Mouse (Mus musculus) adrenal gland (tissue): ENCODE results near the gene Cbx7.

Experiments used
- intact Hi-C: fragments of 180-260 bp; cut with DNase I; formaldehyde crosslinking; loops from one replicate; pipeline ENCODE4 v1.15.1; 2025
- long read RNA-seq, 2 experiments: library from polyadenylated mRNA; unstranded; transcript quantifications; one replicate each; pipeline ENCODE4 v2.0.0; 2020; ENCODE audit warnings: borderline replicate concordance in 1 of 2; ENCODE audit not compliant: insufficient replicate concordance in 1 of 2

Gene Cbx7
- long read RNA-seq, experiment 1, partial matches to known transcripts = 0 of 9 reads
- long read RNA-seq, experiment 1, other reads (novel, unspliced or antisense) = 7 of 9 reads
- long read RNA-seq, experiment 2 = 0 reads

- intact Hi-C loops = no loop called here
These were observed at the start of gene Cbx7 for GRCm38 (mm10) chr15:79970940-79971339. TSS of gene Cbx7 (minus strand) at chr15:79971119.

GRCm38 (mm10) chr15:80020516-80020915 is 49.6 kb upstream of the Cbx7 start:
- intact Hi-C loops = no loop called here

GRCm38 (mm10) chr15:80019625-80020024 is 48.7 kb upstream of the Cbx7 start:
- intact Hi-C loops = no loop called here

GRCm38 (mm10) chr15:80019220-80019619 is 48.3 kb upstream of the Cbx7 start:
- intact Hi-C loops = no loop called here

- intact Hi-C loops = no loop called here
These were observed 45.8 kb upstream of the Cbx7 start for GRCm38 (mm10) chr15:80016563-80017301.

GRCm38 (mm10) chr15:80015211-80015952 is 44.5 kb upstream of the Cbx7 start:
- intact Hi-C loops = no loop called here

- intact Hi-C loops = loop anchor here (5.0 kb wide), 1 partner anchor 48 kb away; no protein-coding TSS in a partner anchor
These were observed 43.6 kb upstream of the Cbx7 start, which contains the start of gene Pdgfb for GRCm38 (mm10) chr15:80014321-80015210. TSS of gene Pdgfb (minus strand) at chr15:80014977.

- intact Hi-C loops = loop anchor here (5.0 kb wide), 1 partner anchor 48 kb away; no protein-coding TSS in a partner anchor
These were observed 43.1 kb upstream of the Cbx7 start for GRCm38 (mm10) chr15:80014031-80014320.

- intact Hi-C loops = loop anchor here (5.0 kb wide), 1 partner anchor 49 kb away; no protein-coding TSS in a partner anchor
These were observed 42.5 kb upstream of the Cbx7 start for GRCm38 (mm10) chr15:80013256-80014030.

- intact Hi-C loops = loop anchor here (5.0 kb wide), 1 partner anchor 50 kb away; no protein-coding TSS in a partner anchor
These were observed 41.7 kb upstream of the Cbx7 start for GRCm38 (mm10) chr15:80012527-80013201.

GRCm38 (mm10) chr15:80011778-80012526 is 41.0 kb upstream of the Cbx7 start:
- intact Hi-C loops = loop anchor here (2.0 to 5.0 kb wide), 2 partner anchors 50 to 65 kb away; no protein-coding TSS in a partner anchor

- intact Hi-C loops = loop anchor here (2.0 to 5.0 kb wide), 2 partner anchors 51 to 64 kb away; no protein-coding TSS in a partner anchor
These were observed 40.3 kb upstream of the Cbx7 start for GRCm38 (mm10) chr15:80011194-80011593.

GRCm38 (mm10) chr15:80010182-80010558 is 39.3 kb upstream of the Cbx7 start:
- intact Hi-C loops = loop anchor here (2.0 to 5.0 kb wide), 2 partner anchors 52 to 63 kb away; no protein-coding TSS in a partner anchor

GRCm38 (mm10) chr15:80009421-80010181 is 38.7 kb upstream of the Cbx7 start:
- intact Hi-C loops = loop anchor here (2.0 to 5.0 kb wide), 3 partner anchors 53 to 63 kb away; no protein-coding TSS in a partner anchor

- intact Hi-C loops = loop anchor here (5.0 kb wide), 1 partner anchor 64 kb away; no protein-coding TSS in a partner anchor
These were observed 37.5 kb upstream of the Cbx7 start for GRCm38 (mm10) chr15:80008461-80008860.

- intact Hi-C loops = loop anchor here (5.0 kb wide), 1 partner anchor 66 kb away; no protein-coding TSS in a partner anchor
These were observed 35.2 kb upstream of the Cbx7 start for GRCm38 (mm10) chr15:80006156-80006555.

GRCm38 (mm10) chr15:80005436-80005835 is 34.5 kb upstream of the Cbx7 start:
- intact Hi-C loops = loop anchor here (5.0 kb wide), 1 partner anchor 67 kb away; no protein-coding TSS in a partner anchor
